Mouse (Mus musculus) kidney, adult 2 months (tissue): ENCODE measurements at regions not wholly inside any gene's neighbourhood (a gene's known extent, or its start where the extent isn't known, plus 50 kb on each side); places are given as distances from the start of the nearest gene placed in this dataset.

ENCODE experiments used
- DNase-seq: peaks from one replicate; pipeline ENCODE4 v3.0.0; 2021
- H3K27ac ChIP-seq: fragments of 200-500 bp; 2 replicates; pipeline ENCODE4 v1.5.1; 2012; ENCODE audit warnings: low read depth, low read length, control low read depth, inconsistent platforms; ENCODE audit not compliant: insufficient read depth
- H3K27me3 ChIP-seq: fragments of 200-500 bp; replicated peaks from 2 replicates; pipeline ENCODE4 v1.6.1; 2012; ENCODE audit warnings: mild to moderate bottlenecking, moderate library complexity, low read length, inconsistent platforms; ENCODE audit not compliant: control insufficient read depth, insufficient read depth
- H3K36me3 ChIP-seq: fragments of 200-500 bp; 2 replicates; pipeline ENCODE4 v1.6.1; 2012; ENCODE audit warnings: mild to moderate bottlenecking, moderate library complexity, low read length, inconsistent platforms; ENCODE audit not compliant: control insufficient read depth, insufficient read depth
- H3K4me1 ChIP-seq: fragments of 200-500 bp; 2 replicates; pipeline ENCODE4 v1.6.1; 2011; ENCODE audit warnings: low read length; ENCODE audit not compliant: control insufficient read depth, insufficient read depth
- H3K4me3 ChIP-seq: fragments of 200-500 bp; 2 replicates; pipeline ENCODE4 v1.5.1; 2011; ENCODE audit warnings: mild to moderate bottlenecking, low read depth, low read length, control low read depth; ENCODE audit not compliant: insufficient read depth
- CTCF ChIP-seq: fragments of 200-500 bp; conservative IDR thresholded peaks from 2 replicates; pipeline ENCODE4 v1.5.1; 2011; ENCODE audit warnings: low read depth, mild to moderate bottlenecking, control low read depth, low read length, moderate library complexity, mixed read lengths; ENCODE audit not compliant: insufficient read depth, insufficient read length
- POLR2A ChIP-seq: fragments of 200-500 bp; IDR thresholded peaks from one replicate; pipeline ENCODE4 v1.6.1; 2011; ENCODE audit warnings: low read depth, low read length, control low read depth
- WGBS: fragments of 180-500 bp; shearing (Covaris S2); methylation state at CpG from one replicate; pipeline ENCODE4 v1.1.7; 2018; 5-methylcytosine and 5-hydroxymethylcytosine counted together

DNA sequence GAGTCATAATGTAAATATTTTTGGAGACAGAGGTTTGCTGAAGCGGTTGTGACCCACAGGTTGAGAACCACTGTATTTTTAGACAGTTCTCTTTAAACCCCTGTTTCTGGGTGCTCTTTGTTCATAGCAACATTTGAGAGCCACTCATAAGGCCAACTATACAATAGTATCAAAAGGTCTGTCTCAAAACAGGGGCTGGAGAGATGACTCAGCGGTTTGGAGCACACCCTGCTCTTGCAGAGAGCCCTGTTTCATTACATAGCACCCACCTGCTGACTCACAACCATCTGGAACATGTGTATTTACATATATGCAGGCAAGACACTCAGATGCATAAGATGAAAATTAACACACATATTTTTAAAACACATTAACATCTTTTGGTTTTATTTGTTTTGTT, 128.0 kb downstream of the Cand1 start:
- Histone ChIP-seq H3K4me3 (no peak overlapping the region), H3K4me1 (no peaks in the 10 kb centered on the region), H3K36me3 (no peaks in the 10 kb centered on the region), H3K27ac (no peak overlapping the region), H3K27me3 (no peaks in the 10 kb centered on the region; the same call in 1 of the 2 replicates)
- TF ChIP-seq CTCF (no peak), POLR2A (no peak)
- 89% methylated on average over 2 of the region's 2 CpGs for WGBS
- no peak for DNase-seq

DNA sequence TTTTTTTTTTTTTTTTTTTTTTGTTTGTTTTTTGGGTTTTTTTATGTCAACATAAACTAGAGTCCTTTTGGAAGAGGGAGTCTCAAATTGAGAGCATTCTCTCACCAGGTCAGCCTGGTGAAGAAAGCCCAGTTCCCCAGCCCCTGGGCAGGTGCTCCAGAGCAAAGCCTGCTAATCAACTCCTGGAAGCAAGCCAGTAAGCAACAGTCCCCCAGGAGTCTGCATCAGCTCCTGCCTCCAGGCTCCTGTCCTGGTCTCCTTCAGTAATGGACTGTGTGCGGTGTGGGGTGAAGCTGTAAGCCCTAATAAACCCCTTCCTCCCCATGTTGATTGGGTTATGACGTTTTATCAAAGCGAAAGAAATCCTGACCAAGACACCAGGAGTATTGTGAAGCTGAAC, 128.4 kb downstream of the Cand1 start:
- H3K4me1 ChIP-seq = no peaks in the 10 kb centered on the region
- TF ChIP-seq CTCF (no peak), POLR2A (no peak)
- WGBS = 68% methylated on average over 3 of the region's 3 CpGs
- H3K27ac ChIP-seq = no peak overlapping the region
- H3K27me3 ChIP-seq = no peaks in the 10 kb centered on the region; the same call in 1 of the 2 replicates
- no peak overlapping the region for H3K4me3 ChIP-seq
- no peak for DNase-seq
- no peaks in the 10 kb centered on the region for H3K36me3 ChIP-seq

GRCm38 (mm10) chr10:119110614-119111013, 129.2 kb downstream of the Cand1 start:
- DNase-seq = no peak
- no peak for TF ChIP-seq CTCF
- 81% methylated on average over 5 of the region's 5 CpGs for WGBS

DNA sequence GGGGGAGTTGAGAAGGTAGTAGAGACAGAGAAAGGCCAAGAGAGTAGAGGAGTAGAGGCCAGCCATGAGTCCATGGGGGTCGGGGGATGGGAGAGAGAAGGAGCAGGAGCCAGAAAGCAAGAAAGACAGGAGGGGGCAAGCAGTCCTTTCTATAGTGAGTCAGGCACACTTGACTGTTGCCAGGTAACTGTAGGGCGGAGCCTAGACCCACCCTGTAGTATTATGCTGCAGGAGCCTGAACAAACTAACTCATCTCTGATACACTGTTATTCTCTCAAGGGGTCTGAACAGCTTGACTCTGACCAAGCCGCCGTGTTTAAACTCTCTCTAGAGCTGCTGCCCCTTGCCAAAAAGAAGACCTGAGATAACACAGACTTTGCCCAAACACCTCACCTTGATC, 130.6 kb downstream of the Cand1 start:
- Histone ChIP-seq H3K36me3 (no peaks in the 10 kb centered on the region), H3K4me3 (no peak overlapping the region), H3K27me3 (no peaks in the 10 kb centered on the region), H3K27ac (no peak overlapping the region), H3K4me1 (no peaks in the 10 kb centered on the region)
- DNase-seq = no peak
- TF ChIP-seq POLR2A = no peak
- TF ChIP-seq CTCF = no peak
- 96% methylated on average over 4 of the region's 4 CpGs for WGBS

More at GRCm38 (mm10) chr10:119110614-119111013, 129.2 kb downstream of the Cand1 start:
- H3K27me3 ChIP-seq = no peaks in the 10 kb centered on the region; the same call in 1 of the 2 replicates
- H3K4me1 ChIP-seq = no peaks in the 10 kb centered on the region
- H3K36me3 ChIP-seq = no peaks in the 10 kb centered on the region
- no peak overlapping the region for H3K4me3 ChIP-seq
- no peak overlapping the region for H3K27ac ChIP-seq

DNA sequence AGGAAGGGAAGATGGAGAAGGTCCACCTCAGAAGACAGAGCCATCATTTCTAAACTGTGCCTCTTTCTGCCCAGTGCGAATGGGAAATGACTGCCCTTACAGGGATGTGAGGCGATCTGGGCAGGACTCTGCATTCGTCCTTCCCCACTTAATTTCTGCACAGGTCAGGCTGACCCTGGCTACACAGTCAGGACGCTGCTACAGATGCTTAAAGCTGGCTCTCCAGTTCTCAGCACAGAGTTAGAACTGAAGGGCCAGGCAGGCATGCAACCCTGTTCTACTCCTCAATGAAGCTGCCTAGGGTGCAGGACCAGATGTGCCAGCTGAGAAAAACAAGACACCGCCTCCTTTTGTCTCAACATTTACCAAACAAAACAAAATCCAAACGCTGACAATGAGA, 132.1 kb downstream of the Cand1 start:
- 73% methylated on average over 6 of the region's 6 CpGs for WGBS
- Histone ChIP-seq H3K4me3 (no peak overlapping the region), H3K4me1 (no peaks in the 10 kb centered on the region), H3K27ac (no peak overlapping the region), H3K36me3 (no peaks in the 10 kb centered on the region), H3K27me3 (no peaks in the 10 kb centered on the region)
- TF ChIP-seq POLR2A (no peak), CTCF (no peak)
- no peak for DNase-seq

GRCm38 (mm10) chr10:119106105-119106504, 133.8 kb downstream of the Cand1 start:
- TF ChIP-seq POLR2A (no peak), CTCF (no peak)
- DNase-seq = no peak
- H3K4me1 ChIP-seq = no peaks in the 10 kb centered on the region
- no peaks in the 10 kb centered on the region for H3K36me3 ChIP-seq
- no peak overlapping the region for H3K4me3 ChIP-seq
- no peaks in the 10 kb centered on the region for H3K27me3 ChIP-seq
- WGBS = 95% methylated on average over 3 of the region's 3 CpGs
- H3K27ac ChIP-seq = no peak overlapping the region

- Histone ChIP-seq H3K36me3 (no peaks in the 10 kb centered on the region), H3K27me3 (no peaks in the 10 kb centered on the region), H3K4me1 (no peaks in the 10 kb centered on the region), H3K4me3 (no peak overlapping the region), H3K27ac (no peak overlapping the region)
- WGBS = 84% methylated on average over 7 of the region's 7 CpGs
- no peak for DNase-seq
- TF ChIP-seq CTCF (no peak), POLR2A (no peak)
These were observed 134.5 kb downstream of the Cand1 start for GRCm38 (mm10) chr10:119105279-119105881.
